Mouse (Mus musculus) spleen, adult 18-20 months (tissue): ENCODE results near the gene H2-T23.

Source experiments
- DNase-seq, 2 experiments: peaks; one replicate each; pipeline ENCODE4 v3.0.0; 2022; ENCODE audit warnings: mixed read lengths in 2 of 2

The H2-T23 gene

GRCm38 (mm10) chr17:35980363-35980754 is 52.3 kb downstream of the H2-T23 start:
- no peak for DNase-seq
